Mouse (Mus musculus): ENCODE results near the gene Snx29. TPM values are rescaled to one million over a fixed set of nuclear protein-coding genes. Genes with fewer than 3 reads are reported as not detected.
"Not testable (repeated sequence)": the region's sequence is repeated elsewhere in the genome, so short reads cannot be mapped to it uniquely, and the experiment has no call there.

Snx29 gene
- polyA plus RNA-seq, 1 experiment from 2014 or later: 15.4 TPM

GRCm38 (mm10) chr16:11567594-11567993 lies 244.9 kb downstream of the Snx29 start:
- Histone ChIP-seq H3K4me2 (replicated peaks) (no peak overlapping the region), H3K27me3 (no peaks in the 10 kb centered on the region), H3K9ac (no peak overlapping the region), H3K9me3 (no peaks in the 10 kb centered on the region), H3K27ac (no peak overlapping the region), H3K36me3 (peaks cover 7% of the 10 kb centered on the region), H3K4me1 (no peaks in the 10 kb centered on the region; the same call in 1 of the 2 replicates), H3K4me3 (no peak overlapping the region)
- ATAC-seq (ENCODE audit: low FRiP score, low read depth): no peak
- WGBS: 82% methylated on average over 3 of the region's 3 CpGs

GRCm38 (mm10) chr16:11568095-11568494 lies 245.4 kb downstream of the Snx29 start:
- Histone ChIP-seq H3K9me3 (no peaks in the 10 kb centered on the region), H3K36me3 (peaks cover 7% of the 10 kb centered on the region), H3K9ac (no peak overlapping the region), H3K27me3 (no peaks in the 10 kb centered on the region), H3K4me1 (no peaks in the 10 kb centered on the region; the same call in 1 of the 2 replicates), H3K4me3 (no peak overlapping the region), H3K27ac (no peak overlapping the region), H3K4me2 (replicated peaks) (no peak overlapping the region)
- 0 out of 2 replicates have a peak, but pooled peaks have one; percentile 51 for ATAC-seq (ENCODE audit: low FRiP score, low read depth)
- 68% methylated on average over 4 of the region's 4 CpGs for WGBS

GRCm38 (mm10) chr16:11568601-11569000 lies 245.9 kb downstream of the Snx29 start:
- Histone ChIP-seq H3K4me1 (no peaks in the 10 kb centered on the region; the same call in 1 of the 2 replicates), H3K9me3 (no peaks in the 10 kb centered on the region), H3K36me3 (peaks cover 7% of the 10 kb centered on the region), H3K27me3 (no peaks in the 10 kb centered on the region), H3K27ac (no peak overlapping the region), H3K9ac (no peak overlapping the region), H3K4me3 (no peak overlapping the region), H3K4me2 (replicated peaks) (no peak overlapping the region)
- no peak for ATAC-seq (ENCODE audit: low FRiP score, low read depth)

- Histone ChIP-seq H3K27me3 (no peaks in the 10 kb centered on the region), H3K9me3 (no peaks in the 10 kb centered on the region), H3K4me1 (no peaks in the 10 kb centered on the region; the same call in 1 of the 2 replicates), H3K9ac (no peak overlapping the region), H3K36me3 (peaks cover 7% of the 10 kb centered on the region), H3K4me3 (no peak overlapping the region), H3K27ac (no peak overlapping the region), H3K4me2 (replicated peaks) (no peak overlapping the region)
- WGBS: 73% methylated on average over 6 of the region's 6 CpGs
- ATAC-seq (ENCODE audit: low FRiP score, low read depth): no peak
These were observed 246.4 kb downstream of the Snx29 start for GRCm38 (mm10) chr16:11569127-11569526.

- Histone ChIP-seq H3K4me2 (replicated peaks) (no peak overlapping the region), H3K27me3 (no peaks in the 10 kb centered on the region), H3K36me3 (peaks cover 7% of the 10 kb centered on the region), H3K4me3 (no peak overlapping the region), H3K9me3 (no peaks in the 10 kb centered on the region), H3K9ac (no peak overlapping the region), H3K27ac (no peak overlapping the region), H3K4me1 (no peaks in the 10 kb centered on the region; the same call in 1 of the 2 replicates)
- ATAC-seq (ENCODE audit: low FRiP score, low read depth): no peak
- WGBS: 49% methylated on average over 2 of the region's 2 CpGs
These were observed 247.4 kb downstream of the Snx29 start for GRCm38 (mm10) chr16:11570072-11570471.

- Histone ChIP-seq H3K4me3 (no peak overlapping the region), H3K27ac (no peak overlapping the region), H3K36me3 (peaks cover 7% of the 10 kb centered on the region), H3K4me2 (replicated peaks) (no peak overlapping the region), H3K9ac (no peak overlapping the region), H3K4me1 (no peaks in the 10 kb centered on the region), H3K9me3 (no peaks in the 10 kb centered on the region), H3K27me3 (no peaks in the 10 kb centered on the region)
- WGBS: 86% methylated on average over 3 of the region's 3 CpGs
- ATAC-seq (ENCODE audit: low FRiP score, low read depth): no peak
These were observed 251.8 kb downstream of the Snx29 start for GRCm38 (mm10) chr16:11574517-11574916.

- H3K9me3 ChIP-seq; H3K27ac ChIP-seq; H3K36me3 ChIP-seq; ATAC-seq (ENCODE audit: low FRiP score, low read depth); H3K4me1 ChIP-seq; H3K9ac ChIP-seq; H3K4me3 ChIP-seq; H3K27me3 ChIP-seq; H3K4me2 ChIP-seq (replicated peaks): not testable (repeated sequence)
- 70% methylated on average over 3 of the region's 3 CpGs for WGBS
These were observed 253.0 kb downstream of the Snx29 start for GRCm38 (mm10) chr16:11575733-11576132.

- no peak overlapping the region for H3K9ac ChIP-seq
These were observed 255.0 kb downstream of the Snx29 start for GRCm38 (mm10) chr16:11577541-11578255.

GRCm38 (mm10) chr16:11579676-11580098 lies 257.0 kb downstream of the Snx29 start:
- ATAC-seq (ENCODE audit: low FRiP score, low read depth): peak; percentile 61
- 50% methylated on average over 4 of the region's 4 CpGs for WGBS
- Histone ChIP-seq H3K4me2 (replicated peaks) (no peak overlapping the region), H3K9me3 (no peaks in the 10 kb centered on the region), H3K4me1 (0 out of 2 replicates have a peak, but pooled peaks cover 6% of the 10 kb centered on the region), H3K4me3 (no peak overlapping the region), H3K27me3 (no peaks in the 10 kb centered on the region), H3K36me3 (no peaks in the 10 kb centered on the region), H3K27ac (no peak overlapping the region), H3K9ac (no peak overlapping the region)

More at GRCm38 (mm10) chr16:11577541-11578255, 255.0 kb downstream of the Snx29 start:
- Histone ChIP-seq H3K27me3 (no peaks in the 10 kb centered on the region), H3K4me3 (no peak overlapping the region), H3K36me3 (no peaks in the 10 kb centered on the region), H3K4me1 (0 out of 2 replicates have a peak, but pooled peaks cover 6% of the 10 kb centered on the region), H3K4me2 (replicated peaks) (no peak overlapping the region), H3K9me3 (no peaks in the 10 kb centered on the region), H3K27ac (no peak overlapping the region)
- ATAC-seq (ENCODE audit: low FRiP score, low read depth): no peak
- WGBS: 69% methylated on average over 3 of the region's 3 CpGs

- Histone ChIP-seq H3K4me2 (replicated peaks) (no peak overlapping the region), H3K27me3 (no peaks in the 10 kb centered on the region), H3K4me3 (no peak overlapping the region), H3K9ac (no peak overlapping the region), H3K27ac (no peak overlapping the region), H3K9me3 (no peaks in the 10 kb centered on the region), H3K36me3 (no peaks in the 10 kb centered on the region), H3K4me1 (0 out of 2 replicates have a peak, but pooled peaks cover 6% of the 10 kb centered on the region)
- WGBS: 80% methylated on average over 8 of the region's 8 CpGs
- no peak for ATAC-seq (ENCODE audit: low FRiP score, low read depth)
These were observed 261.4 kb downstream of the Snx29 start for GRCm38 (mm10) chr16:11583941-11584639.

GRCm38 (mm10) chr16:11588689-11589088 lies 266.0 kb downstream of the Snx29 start:
- Histone ChIP-seq H3K27me3 (no peaks in the 10 kb centered on the region), H3K4me3 (no peak overlapping the region), H3K27ac (no peak overlapping the region), H3K9me3 (no peaks in the 10 kb centered on the region), H3K4me1 (no peaks in the 10 kb centered on the region), H3K36me3 (no peaks in the 10 kb centered on the region), H3K4me2 (replicated peaks) (no peak overlapping the region), H3K9ac (no peak overlapping the region)
- ATAC-seq (ENCODE audit: low FRiP score, low read depth): no peak

- Histone ChIP-seq H3K9ac (no peak overlapping the region), H3K4me1 (no peaks in the 10 kb centered on the region), H3K27me3 (no peaks in the 10 kb centered on the region), H3K4me3 (no peak overlapping the region), H3K9me3 (no peaks in the 10 kb centered on the region), H3K27ac (no peak overlapping the region), H3K36me3 (no peaks in the 10 kb centered on the region), H3K4me2 (replicated peaks) (no peak overlapping the region)
- 46% methylated on average over 2 of the region's 2 CpGs for WGBS
- no peak for ATAC-seq (ENCODE audit: low FRiP score, low read depth)
These were observed 266.6 kb downstream of the Snx29 start for GRCm38 (mm10) chr16:11589336-11589735.
